Mouse (Mus musculus) liver, embryonic 13.5 days (tissue): ENCODE measurements around the gene Cachd1. TPM values are rescaled to one million over a fixed set of nuclear protein-coding genes. Genes with fewer than 3 reads are reported as not detected.

Experiments
- ATAC-seq: fragments of 200-750 bp; cut with Nextera tagmentation; 2 replicates; pipeline ENCODE4 v1.8.0; 2017; ENCODE audit warnings: low read depth, mild to moderate bottlenecking, moderate number of reproducible peaks, moderate library complexity
- DNase-seq: peaks from one replicate; pipeline ENCODE4 v3.0.0; 2022
- H3K27ac ChIP-seq: fragments of 300-500 bp; sonication (generic); 2 replicates; pipeline ENCODE4 v1.5.1; 2015; ENCODE audit warnings: moderate library complexity, mild to moderate bottlenecking, inconsistent platforms
- H3K27me3 ChIP-seq: fragments of 300-500 bp; sonication (generic); 2 replicates; pipeline ENCODE4 v1.6.1; 2015; ENCODE audit warnings: mild to moderate bottlenecking, inconsistent platforms
- H3K36me3 ChIP-seq: fragments of 300-500 bp; sonication (generic); 2 replicates; pipeline ENCODE4 v1.6.1; 2015; ENCODE audit warnings: mild to moderate bottlenecking, inconsistent platforms
- H3K4me1 ChIP-seq: fragments of 300-500 bp; sonication (generic); replicated peaks from 2 replicates; pipeline ENCODE4 v1.6.1; 2015; ENCODE audit warnings: inconsistent platforms
- H3K4me2 ChIP-seq: fragments of 300-500 bp; sonication (generic); 2 replicates; pipeline ENCODE4 v1.6.1; 2015; ENCODE audit warnings: inconsistent platforms, mild to moderate bottlenecking, moderate library complexity
- H3K4me3 ChIP-seq: fragments of 300-500 bp; sonication (generic); replicated peaks from 2 replicates; pipeline ENCODE4 v1.5.1; 2015; ENCODE audit warnings: mild to moderate bottlenecking, inconsistent platforms
- H3K9ac ChIP-seq: fragments of 300-500 bp; sonication (generic); 2 replicates; pipeline ENCODE4 v1.6.1; 2015; ENCODE audit warnings: mild to moderate bottlenecking, inconsistent platforms
- H3K9me3 ChIP-seq: fragments of 300-500 bp; sonication (generic); replicated peaks from 2 replicates; pipeline ENCODE4 v1.6.1; 2016; ENCODE audit warnings: inconsistent platforms
- WGBS: fragments of 180-500 bp; shearing (Covaris S2); methylation state at CpG from one replicate; pipeline ENCODE4 v1.1.7; 2015; ENCODE audit not compliant: insufficient replicate concordance; 5-methylcytosine and 5-hydroxymethylcytosine counted together
- polyA plus RNA-seq: library from polyadenylated mRNA; unstranded; fragments of >200 nt; fragmentation: Nextera tagmentation; extraction: Ambion mirVana; gene quantifications from 2 replicates; pipeline ENCODE4 v1.2.1, GENCODE M21; 2015

The Cachd1 gene
- polyA plus RNA-seq, 1 experiment from 2014 or later: 6.5 TPM

GRCm38 (mm10) chr4:100842629-100843028 lies 66.2 kb downstream of the Cachd1 start:
- no peaks in the 10 kb centered on the region for H3K36me3 ChIP-seq
- no peak overlapping the region for H3K4me3 ChIP-seq
- H3K4me1 ChIP-seq: no peaks in the 10 kb centered on the region
- H3K27ac ChIP-seq: no peak overlapping the region
- H3K4me2 ChIP-seq: no peak overlapping the region
- no peak overlapping the region for H3K9ac ChIP-seq
- no peaks in the 10 kb centered on the region for H3K9me3 ChIP-seq
- 42% methylated on average over 5 of the region's 5 CpGs for WGBS
- no peaks in the 10 kb centered on the region for H3K27me3 ChIP-seq
- no peak for ATAC-seq
- DNase-seq: no peak

GRCm38 (mm10) chr4:100843119-100843518 lies 66.6 kb downstream of the Cachd1 start:
- Histone ChIP-seq H3K4me1 (no peaks in the 10 kb centered on the region), H3K9ac (no peak overlapping the region), H3K4me3 (no peak overlapping the region), H3K4me2 (no peak overlapping the region), H3K36me3 (no peaks in the 10 kb centered on the region), H3K9me3 (no peaks in the 10 kb centered on the region), H3K27ac (no peak overlapping the region), H3K27me3 (no peaks in the 10 kb centered on the region)
- DNase-seq (no peak), ATAC-seq (no peak)
- 71% methylated on average over 5 of the region's 5 CpGs for WGBS

- Histone ChIP-seq H3K36me3 (no peaks in the 10 kb centered on the region), H3K27ac (no peak overlapping the region), H3K9ac (no peak overlapping the region), H3K4me3 (no peak overlapping the region), H3K4me1 (no peaks in the 10 kb centered on the region), H3K9me3 (no peaks in the 10 kb centered on the region), H3K27me3 (no peaks in the 10 kb centered on the region), H3K4me2 (no peak overlapping the region)
- DNase-seq (no peak), ATAC-seq (no peak)
- WGBS: 59% methylated on average over 7 of the region's 7 CpGs
These were observed 74.5 kb downstream of the Cachd1 start for GRCm38 (mm10) chr4:100850846-100851495.

- H3K9me3 ChIP-seq: no peaks in the 10 kb centered on the region
- no peaks in the 10 kb centered on the region for H3K27me3 ChIP-seq
- no peaks in the 10 kb centered on the region for H3K36me3 ChIP-seq
- 43% methylated on average over 3 of the region's 3 CpGs for WGBS
- no peak overlapping the region for H3K4me3 ChIP-seq
- DNase-seq: no peak
- ATAC-seq: no peak
- no peak overlapping the region for H3K9ac ChIP-seq
- H3K4me2 ChIP-seq: no peak overlapping the region
- H3K4me1 ChIP-seq: no peaks in the 10 kb centered on the region
- H3K27ac ChIP-seq: no peak overlapping the region
These were observed 76.0 kb downstream of the Cachd1 start for GRCm38 (mm10) chr4:100852448-100852847.

GRCm38 (mm10) chr4:100853426-100853825 lies 77.0 kb downstream of the Cachd1 start:
- H3K4me3 ChIP-seq: no peak overlapping the region
- WGBS: 35% methylated on average over 1 of the region's 1 CpGs
- H3K4me1 ChIP-seq: no peaks in the 10 kb centered on the region
- no peak overlapping the region for H3K4me2 ChIP-seq
- no peak overlapping the region for H3K27ac ChIP-seq
- DNase-seq: no peak
- no peak overlapping the region for H3K9ac ChIP-seq
- no peaks in the 10 kb centered on the region for H3K27me3 ChIP-seq
- no peak for ATAC-seq
- no peaks in the 10 kb centered on the region for H3K36me3 ChIP-seq
- no peaks in the 10 kb centered on the region for H3K9me3 ChIP-seq

GRCm38 (mm10) chr4:100855373-100855772 lies 78.9 kb downstream of the Cachd1 start:
- Histone ChIP-seq H3K4me3 (no peak overlapping the region), H3K36me3 (no peaks in the 10 kb centered on the region), H3K27ac (no peak overlapping the region), H3K9ac (no peak overlapping the region), H3K27me3 (no peaks in the 10 kb centered on the region), H3K4me1 (no peaks in the 10 kb centered on the region), H3K4me2 (no peak overlapping the region), H3K9me3 (no peaks in the 10 kb centered on the region)
- WGBS: 65% methylated on average over 4 of the region's 4 CpGs
- ATAC-seq (no peak), DNase-seq (no peak)

GRCm38 (mm10) chr4:100857411-100857869 lies 81.0 kb downstream of the Cachd1 start:
- no peaks in the 10 kb centered on the region for H3K4me1 ChIP-seq
- WGBS: 50% methylated on average over 3 of the region's 3 CpGs
- H3K27me3 ChIP-seq: no peaks in the 10 kb centered on the region
- no peaks in the 10 kb centered on the region for H3K36me3 ChIP-seq
- H3K4me2 ChIP-seq: no peak overlapping the region
- no peaks in the 10 kb centered on the region for H3K9me3 ChIP-seq
- no peak overlapping the region for H3K4me3 ChIP-seq
- ATAC-seq (no peak), DNase-seq (no peak)
- no peak overlapping the region for H3K27ac ChIP-seq
- no peak overlapping the region for H3K9ac ChIP-seq

- H3K27me3 ChIP-seq: no peaks in the 10 kb centered on the region
- H3K4me2 ChIP-seq: no peak overlapping the region
These were observed 87.5 kb downstream of the Cachd1 start for GRCm38 (mm10) chr4:100863861-100864428.

GRCm38 (mm10) chr4:100865423-100865822 lies 88.9 kb downstream of the Cachd1 start:
- ATAC-seq (no peak), DNase-seq (no peak)
- Histone ChIP-seq H3K9ac (no peak overlapping the region), H3K4me3 (no peak overlapping the region), H3K4me1 (no peaks in the 10 kb centered on the region), H3K4me2 (no peak overlapping the region), H3K27ac (no peak overlapping the region), H3K9me3 (no peaks in the 10 kb centered on the region), H3K27me3 (no peaks in the 10 kb centered on the region), H3K36me3 (no peaks in the 10 kb centered on the region)
- 40% methylated on average over 13 of the region's 13 CpGs for WGBS

More at GRCm38 (mm10) chr4:100863861-100864428, 87.5 kb downstream of the Cachd1 start:
- Histone ChIP-seq H3K4me1 (no peaks in the 10 kb centered on the region), H3K9me3 (no peaks in the 10 kb centered on the region), H3K27ac (no peak overlapping the region), H3K4me3 (no peak overlapping the region), H3K36me3 (no peaks in the 10 kb centered on the region), H3K9ac (no peak overlapping the region)
- 59% methylated on average over 15 of the region's 15 CpGs for WGBS
- DNase-seq: no peak
- no peak for ATAC-seq

GRCm38 (mm10) chr4:100865962-100866703 lies 89.7 kb downstream of the Cachd1 start:
- Histone ChIP-seq H3K36me3 (no peaks in the 10 kb centered on the region), H3K9ac (no peak overlapping the region), H3K4me1 (no peaks in the 10 kb centered on the region), H3K4me3 (no peak overlapping the region), H3K27ac (no peak overlapping the region), H3K9me3 (no peaks in the 10 kb centered on the region), H3K4me2 (no peak overlapping the region), H3K27me3 (no peaks in the 10 kb centered on the region)
- DNase-seq (no peak), ATAC-seq (no peak)
- WGBS: 56% methylated on average over 12 of the region's 12 CpGs

GRCm38 (mm10) chr4:100877351-100877750 lies 100.9 kb downstream of the Cachd1 start:
- no peak overlapping the region for H3K27ac ChIP-seq
- H3K36me3 ChIP-seq: no peaks in the 10 kb centered on the region
- WGBS: 60% methylated on average over 3 of the region's 3 CpGs
- H3K27me3 ChIP-seq: no peaks in the 10 kb centered on the region
- ATAC-seq (no peak), DNase-seq (no peak)
- no peak overlapping the region for H3K4me2 ChIP-seq
- no peak overlapping the region for H3K4me3 ChIP-seq
- no peaks in the 10 kb centered on the region for H3K4me1 ChIP-seq
- H3K9ac ChIP-seq: no peak overlapping the region
- H3K9me3 ChIP-seq: no peaks in the 10 kb centered on the region
